Mouse (Mus musculus) lung, embryonic 14.5 days (tissue): ENCODE data around the gene Hdac7. TPM values are rescaled to one million over a fixed set of nuclear protein-coding genes. Genes with fewer than 3 reads are reported as not detected.
A peak's percentile ranks its signal among the peaks of the same experiment; 100 is the strongest.

Source experiments
- ATAC-seq: fragments of 200-750 bp; cut with Nextera tagmentation; 2 replicates; pipeline ENCODE4 v1.8.0; 2017; ENCODE audit warnings: mild to moderate bottlenecking, moderate TSS enrichment, moderate library complexity; ENCODE audit not compliant: insufficient read depth
- DNase-seq: peaks from one replicate; pipeline ENCODE4 v3.0.0-alpha.2; 2015
- H3K27ac ChIP-seq: fragments of 300-500 bp; sonication (generic); 2 replicates; pipeline ENCODE4 v1.5.1; 2014; ENCODE audit warnings: low read depth, mild to moderate bottlenecking, moderate library complexity
- H3K27me3 ChIP-seq: fragments of 300-500 bp; sonication (generic); 2 replicates; pipeline ENCODE4 v1.6.1; 2014; ENCODE audit warnings: low read length, control low read depth; ENCODE audit not compliant: insufficient read depth
- H3K36me3 ChIP-seq: fragments of 300-500 bp; sonication (generic); 2 replicates; pipeline ENCODE4 v1.6.1; 2014; ENCODE audit warnings: control low read depth; ENCODE audit not compliant: insufficient read depth
- H3K4me1 ChIP-seq: fragments of 300-500 bp; sonication (generic); 2 replicates; pipeline ENCODE4 v1.6.1; 2014; ENCODE audit warnings: antibody characterized with exemption, control low read depth; ENCODE audit not compliant: insufficient read depth
- H3K4me2 ChIP-seq: fragments of 300-500 bp; sonication (generic); 2 replicates; pipeline ENCODE4 v1.6.1; 2014; ENCODE audit warnings: mild to moderate bottlenecking
- H3K4me3 ChIP-seq: fragments of 300-500 bp; sonication (generic); 2 replicates; pipeline ENCODE4 v1.5.1; 2014; ENCODE audit warnings: low read depth, low read length
- H3K9ac ChIP-seq: fragments of 300-500 bp; sonication (generic); 2 replicates; pipeline ENCODE4 v1.6.1; 2014
- H3K9me3 ChIP-seq: fragments of 300-500 bp; sonication (generic); 2 replicates; pipeline ENCODE4 v1.6.1; 2016; ENCODE audit warnings: low read depth, low read length, control low read depth
- CTCF ChIP-seq: IDR thresholded peaks from 2 replicates; pipeline ENCODE4 v1.5.1; 2016; ENCODE audit warnings: antibody characterized with exemption, low read depth
- WGBS: fragments of 180-500 bp; shearing (Covaris S2); extraction: QIAGEN DNeasy Blood & Tissue Kit; methylation state at CpG from one replicate; pipeline ENCODE4 v1.1.7; 2014; 5-methylcytosine and 5-hydroxymethylcytosine counted together
- polyA plus RNA-seq: library from polyadenylated mRNA; unstranded; fragments of >200 nt; fragmentation: Nextera tagmentation; extraction: Ambion mirVana; gene quantifications from 2 replicates; pipeline ENCODE4 v1.2.1, GENCODE M21; 2014

The Hdac7 gene
- polyA plus RNA-seq, 1 experiment from 2014 or later, result 51.2 TPM

- Histone ChIP-seq H3K36me3 (peaks cover 5% of the 10 kb centered on the region; the same call in 1 of the 2 replicates), H3K4me2 (no peak overlapping the region), H3K9ac (no peak overlapping the region), H3K9me3 (no peaks in the 10 kb centered on the region), H3K4me3 (no peak overlapping the region), H3K27ac (no peak overlapping the region), H3K4me1 (peaks cover 9% of the 10 kb centered on the region), H3K27me3 (no peaks in the 10 kb centered on the region)
- no peak for ATAC-seq
- DNase-seq, result no peak
- no peak for TF ChIP-seq CTCF
- 87% methylated on average over 5 of the region's 5 CpGs for WGBS
These were observed 91.8 kb downstream of the Hdac7 start for GRCm38 (mm10) chr15:97752491-97752890.

DNA sequence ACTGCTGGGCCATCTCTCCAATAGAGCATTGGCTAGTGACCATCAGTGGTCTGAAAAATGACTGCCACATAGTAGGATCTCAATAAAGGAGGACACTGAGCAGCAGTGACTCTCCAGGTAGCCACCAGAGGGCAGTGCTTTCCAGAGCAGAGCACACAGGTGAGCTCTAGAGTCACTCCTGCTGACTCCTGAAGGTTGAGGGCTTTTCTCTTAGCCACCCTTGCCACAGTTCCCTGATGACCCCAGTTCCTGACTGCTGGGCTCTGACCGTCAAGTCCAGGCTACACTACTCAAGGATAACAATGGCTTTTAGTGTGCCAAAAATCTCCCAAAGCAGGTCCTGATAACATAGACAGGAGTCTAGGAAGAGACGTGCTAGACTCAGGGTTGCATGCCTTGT is 92.6 kb downstream of the Hdac7 start:
- Histone ChIP-seq H3K27ac (no peak overlapping the region), H3K4me1 (peaks cover 9% of the 10 kb centered on the region), H3K27me3 (no peaks in the 10 kb centered on the region), H3K4me3 (no peak overlapping the region), H3K9ac (no peak overlapping the region), H3K4me2 (no peak overlapping the region), H3K9me3 (no peaks in the 10 kb centered on the region), H3K36me3 (no peaks in the 10 kb centered on the region; the same call in 1 of the 2 replicates)
- 78% methylated on average over 2 of the region's 2 CpGs for WGBS
- DNase-seq, result no peak
- peak; percentile 62 for TF ChIP-seq CTCF
- ATAC-seq, result no peak

DNA sequence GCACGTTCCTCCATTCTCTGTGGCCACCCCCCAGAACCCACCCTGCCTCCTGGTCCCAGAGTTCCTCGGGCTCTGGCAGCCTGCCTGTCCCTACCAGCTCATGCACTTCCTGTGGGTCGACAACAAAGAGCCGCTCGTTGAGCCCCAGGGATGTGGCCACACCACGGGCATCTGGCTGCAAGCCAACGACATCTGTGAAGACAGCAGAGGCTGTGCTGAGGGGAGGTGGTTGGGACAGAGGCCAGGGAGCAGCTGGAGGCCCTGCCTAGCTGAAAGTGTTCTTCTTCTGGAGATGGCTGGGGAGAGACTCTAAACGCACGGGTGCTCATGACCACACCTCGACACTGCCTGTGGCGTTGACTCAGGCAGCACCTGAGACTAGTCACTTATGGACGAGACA is 93.6 kb downstream of the Hdac7 start:
- peak; percentile 96 for DNase-seq
- H3K27ac ChIP-seq, result peak overlapping the region; percentile 85

GRCm38 (mm10) chr15:97749841-97750240 is 94.5 kb downstream of the Hdac7 start:
- peaks cover 14% of the 10 kb centered on the region for H3K4me1 ChIP-seq
- H3K4me2 ChIP-seq, result no peak overlapping the region
- 77% methylated on average over 13 of the region's 13 CpGs for WGBS
- DNase-seq, result no peak
- peak; percentile 8; the same call in 1 of the 2 replicates for ATAC-seq
- H3K9ac ChIP-seq, result no peak overlapping the region
- no peak for TF ChIP-seq CTCF
- no peak overlapping the region for H3K4me3 ChIP-seq
- no peaks in the 10 kb centered on the region for H3K27me3 ChIP-seq
- H3K36me3 ChIP-seq, result peaks cover 5% of the 10 kb centered on the region; the same call in 1 of the 2 replicates
- peak overlapping the region; percentile 85; the same call in 1 of the 2 replicates for H3K27ac ChIP-seq
- no peaks in the 10 kb centered on the region for H3K9me3 ChIP-seq

More for the DNA sequence above, 93.6 kb downstream of the Hdac7 start:
- Histone ChIP-seq H3K9ac (no peak overlapping the region), H3K27me3 (no peaks in the 10 kb centered on the region), H3K9me3 (no peaks in the 10 kb centered on the region), H3K4me2 (peak overlapping the region; percentile 32), H3K4me3 (no peak overlapping the region; the same call in 1 of the 2 replicates), H3K4me1 (peaks cover 9% of the 10 kb centered on the region), H3K36me3 (no peaks in the 10 kb centered on the region; the same call in 1 of the 2 replicates)
- TF ChIP-seq CTCF, result no peak
- ATAC-seq, result peak; percentile 89
- WGBS, result 12% methylated on average over 12 of the region's 12 CpGs

- Histone ChIP-seq H3K27me3 (no peaks in the 10 kb centered on the region), H3K4me2 (no peak overlapping the region), H3K4me1 (peaks cover 14% of the 10 kb centered on the region), H3K4me3 (no peak overlapping the region), H3K9ac (no peak overlapping the region), H3K9me3 (no peaks in the 10 kb centered on the region), H3K27ac (no peak overlapping the region), H3K36me3 (peaks cover 6% of the 10 kb centered on the region; the same call in 1 of the 2 replicates)
- DNase-seq, result no peak
- no peak for ATAC-seq
- 83% methylated on average over 9 of the region's 9 CpGs for WGBS
- TF ChIP-seq CTCF, result no peak
These were observed 94.9 kb downstream of the Hdac7 start for GRCm38 (mm10) chr15:97749397-97749796.

GRCm38 (mm10) chr15:97748964-97749363 is 95.3 kb downstream of the Hdac7 start:
- ATAC-seq, result no peak
- Histone ChIP-seq H3K36me3 (peaks cover 6% of the 10 kb centered on the region; the same call in 1 of the 2 replicates), H3K4me3 (no peak overlapping the region), H3K9me3 (no peaks in the 10 kb centered on the region), H3K4me1 (peaks cover 14% of the 10 kb centered on the region), H3K4me2 (no peak overlapping the region), H3K27ac (no peak overlapping the region), H3K27me3 (no peaks in the 10 kb centered on the region), H3K9ac (no peak overlapping the region)
- no peak for DNase-seq
- WGBS, result 89% methylated on average over 4 of the region's 4 CpGs
- no peak for TF ChIP-seq CTCF

DNA sequence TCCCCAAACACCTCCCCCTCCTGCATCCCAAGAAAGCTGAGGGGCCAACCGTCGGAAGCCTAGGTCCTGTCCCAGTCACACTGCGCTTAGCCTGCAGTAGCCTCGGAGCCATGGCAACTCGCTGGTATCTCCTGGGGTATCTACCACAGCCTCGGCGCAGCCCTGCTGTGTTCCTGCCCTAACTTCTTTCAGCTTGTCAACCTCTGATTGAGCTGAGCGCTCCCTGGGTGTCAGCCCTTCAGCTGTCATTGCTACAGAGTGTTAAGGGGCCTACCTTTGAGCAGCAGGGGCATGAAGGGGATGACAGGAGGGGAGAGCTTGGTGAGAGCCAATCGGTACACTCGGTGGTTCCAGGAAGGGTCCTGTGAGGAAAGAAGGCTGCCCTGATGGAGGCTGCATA is 96.0 kb downstream of the Hdac7 start:
- H3K4me3 ChIP-seq, result no peak overlapping the region
- no peaks in the 10 kb centered on the region for H3K27me3 ChIP-seq
- peaks cover 6% of the 10 kb centered on the region; the same call in 1 of the 2 replicates for H3K36me3 ChIP-seq
- H3K4me2 ChIP-seq, result no peak overlapping the region
- 51% methylated on average over 10 of the region's 10 CpGs for WGBS
- no peak for TF ChIP-seq CTCF
- H3K27ac ChIP-seq, result no peak overlapping the region
- DNase-seq (no peak), ATAC-seq (no peak)
- no peaks in the 10 kb centered on the region for H3K9me3 ChIP-seq
- H3K9ac ChIP-seq, result no peak overlapping the region
- peaks cover 14% of the 10 kb centered on the region for H3K4me1 ChIP-seq
